Mouse (Mus musculus) ES-CJ7 (cell line): Measurements from ENCODE around the gene Arih2.

Source experiments
- DNase-seq: peaks from one replicate; pipeline ENCODE4 v3.0.0; 2011; ENCODE audit warnings: low read depth, low spot score

Gene Arih2

GRCm38 (mm10) chr9:108563671-108564070 is 85.5 kb downstream of the Arih2 start:
- no peak for DNase-seq

- peak; percentile 99 for DNase-seq
Measured at GRCm38 (mm10) chr9:108560227-108560841, 88.9 kb downstream of the Arih2 start, which contains the start of gene Impdh2. Gene Impdh2, plus strand, starts transcription at chr9:108560286.

GRCm38 (mm10) chr9:108559169-108559568 is 90.0 kb downstream of the Arih2 start:
- no peak for DNase-seq
